Mouse (Mus musculus): ENCODE results near the gene Was. TPM values are rescaled to one million over a fixed set of nuclear protein-coding genes. Genes with fewer than 3 reads are reported as not detected.
A peak's percentile ranks its signal among the peaks of the same experiment; 100 is the strongest.
"Not testable (repeated sequence)": the region's sequence is repeated elsewhere in the genome, so short reads cannot be mapped to it uniquely, and the experiment has no call there.

Gene Was
- polyA plus RNA-seq, 1 experiment from 2014 or later = 0.31 TPM

- H3K27me3 ChIP-seq = no peaks in the 10 kb centered on the region
- H3K9ac ChIP-seq (replicated peaks) = no peak overlapping the region
- ATAC-seq (ENCODE audit: insufficient number of reproducible peaks, insufficient read depth, low FRiP score, low TSS enrichment, low read depth) = no peak
- no peak overlapping the region for H3K4me2 ChIP-seq
- H3K9me3 ChIP-seq = no peaks in the 10 kb centered on the region
- H3K27ac ChIP-seq = 0 out of 2 replicates have a peak overlapping the region, but pooled peaks have one; percentile 41
- no peaks in the 10 kb centered on the region for H3K4me1 ChIP-seq (replicated peaks)
- no peak overlapping the region for H3K4me3 ChIP-seq (replicated peaks)
- no peaks in the 10 kb centered on the region for H3K36me3 ChIP-seq
- 22% methylated on average over 3 of the region's 3 CpGs for whole genome bisulfite sequencing
These were observed 10.7 kb upstream of the Was start for GRCm38 (mm10) chrX:8101017-8101416.

- H3K9me3 ChIP-seq = no peaks in the 10 kb centered on the region
- no peaks in the 10 kb centered on the region for H3K36me3 ChIP-seq
- no peaks in the 10 kb centered on the region for H3K4me1 ChIP-seq (replicated peaks)
- H3K27ac ChIP-seq = no peak overlapping the region
- no peak for ATAC-seq (ENCODE audit: insufficient number of reproducible peaks, insufficient read depth, low FRiP score, low TSS enrichment, low read depth)
- no peak overlapping the region for H3K9ac ChIP-seq (replicated peaks)
- no peak overlapping the region for H3K4me2 ChIP-seq
- H3K27me3 ChIP-seq = no peaks in the 10 kb centered on the region
- WGBS = 68% methylated on average over 4 of the region's 4 CpGs
- H3K4me3 ChIP-seq (replicated peaks) = no peak overlapping the region
These were observed 9.1 kb upstream of the Was start for GRCm38 (mm10) chrX:8099435-8099834.

- no peaks in the 10 kb centered on the region for H3K4me1 ChIP-seq (replicated peaks)
- no peak overlapping the region for H3K9ac ChIP-seq (replicated peaks)
- peak overlapping the region; percentile 44 for H3K4me2 ChIP-seq
- peak; percentile 95 for ATAC-seq (ENCODE audit: insufficient number of reproducible peaks, insufficient read depth, low FRiP score, low TSS enrichment, low read depth)
- H3K36me3 ChIP-seq = no peaks in the 10 kb centered on the region
- 15% methylated on average over 19 of the region's 19 CpGs for WGBS
- H3K27ac ChIP-seq = peak overlapping the region; percentile 35; the same call in 1 of the 2 replicates
- peak overlapping the region; percentile 27 for H3K4me3 ChIP-seq (replicated peaks)
- no peaks in the 10 kb centered on the region for H3K9me3 ChIP-seq
- no peaks in the 10 kb centered on the region for H3K27me3 ChIP-seq
These were observed 6.5 kb upstream of the Was start for GRCm38 (mm10) chrX:8096787-8097242.

- peak; percentile 89 for ATAC-seq (ENCODE audit: insufficient number of reproducible peaks, insufficient read depth, low FRiP score, low TSS enrichment, low read depth)
- peak overlapping the region; percentile 50 for H3K4me2 ChIP-seq
- H3K27me3 ChIP-seq; H3K36me3 ChIP-seq; H3K27ac ChIP-seq; H3K4me1 ChIP-seq (replicated peaks); H3K9me3 ChIP-seq; H3K9ac ChIP-seq (replicated peaks): not testable (repeated sequence)
- peak overlapping the region; percentile 25 for H3K4me3 ChIP-seq (replicated peaks)
- WGBS = 15% methylated on average over 23 of the region's 48 CpGs
These were observed 5.9 kb upstream of the Was start for GRCm38 (mm10) chrX:8096068-8096786.

GRCm38 (mm10) chrX:8095546-8095945 lies 5.2 kb upstream of the Was start:
- H3K36me3 ChIP-seq = no peaks in the 10 kb centered on the region
- no peak overlapping the region for H3K27ac ChIP-seq
- 85% methylated on average over 10 of the region's 10 CpGs for WGBS
- H3K9me3 ChIP-seq = no peaks in the 10 kb centered on the region
- H3K4me2 ChIP-seq = peak overlapping the region; percentile 50
- no peaks in the 10 kb centered on the region for H3K4me1 ChIP-seq (replicated peaks)
- H3K4me3 ChIP-seq (replicated peaks) = no peak overlapping the region
- no peak overlapping the region for H3K9ac ChIP-seq (replicated peaks)
- no peak for ATAC-seq (ENCODE audit: insufficient number of reproducible peaks, insufficient read depth, low FRiP score, low TSS enrichment, low read depth)
- H3K27me3 ChIP-seq = no peaks in the 10 kb centered on the region

- not testable (repeated sequence) for H3K4me1 ChIP-seq (replicated peaks); H3K27ac ChIP-seq; H3K36me3 ChIP-seq; H3K9ac ChIP-seq (replicated peaks); ATAC-seq (ENCODE audit: insufficient number of reproducible peaks, insufficient read depth, low FRiP score, low TSS enrichment, low read depth); H3K4me2 ChIP-seq; H3K9me3 ChIP-seq; H3K4me3 ChIP-seq (replicated peaks); H3K27me3 ChIP-seq
- 95% methylated on average over 5 of the region's 5 CpGs for WGBS
These were observed 653 bp upstream of the Was start for GRCm38 (mm10) chrX:8090954-8091347.

- no peak for ATAC-seq (ENCODE audit: insufficient number of reproducible peaks, insufficient read depth, low FRiP score, low TSS enrichment, low read depth)
- Histone ChIP-seq H3K36me3 (no peaks in the 10 kb centered on the region), H3K27ac (no peak overlapping the region), H3K4me1 (replicated peaks) (no peaks in the 10 kb centered on the region), H3K4me2 (no peak overlapping the region), H3K27me3 (no peaks in the 10 kb centered on the region), H3K9ac (replicated peaks) (no peak overlapping the region), H3K4me3 (replicated peaks) (no peak overlapping the region), H3K9me3 (no peaks in the 10 kb centered on the region)
- 87% methylated on average over 3 of the region's 3 CpGs for WGBS
These were observed 552 bp downstream of the Was start for GRCm38 (mm10) chrX:8089746-8090145.

GRCm38 (mm10) chrX:8085611-8086010 lies 4.7 kb downstream of the Was start:
- H3K27me3 ChIP-seq = no peaks in the 10 kb centered on the region
- H3K4me1 ChIP-seq (replicated peaks) = no peaks in the 10 kb centered on the region
- WGBS = 86% methylated on average over 6 of the region's 8 CpGs
- H3K4me3 ChIP-seq (replicated peaks) = no peak overlapping the region
- H3K36me3 ChIP-seq = no peaks in the 10 kb centered on the region
- no peak for ATAC-seq (ENCODE audit: insufficient number of reproducible peaks, insufficient read depth, low FRiP score, low TSS enrichment, low read depth)
- H3K9ac ChIP-seq (replicated peaks) = no peak overlapping the region
- no peak overlapping the region for H3K4me2 ChIP-seq
- H3K27ac ChIP-seq = no peak overlapping the region
- H3K9me3 ChIP-seq = no peaks in the 10 kb centered on the region

GRCm38 (mm10) chrX:8084771-8085259 lies 5.5 kb downstream of the Was start:
- H3K27ac ChIP-seq = no peak overlapping the region
- no peaks in the 10 kb centered on the region for H3K36me3 ChIP-seq
- WGBS = 75% methylated on average over 6 of the region's 6 CpGs
- no peak overlapping the region for H3K4me3 ChIP-seq (replicated peaks)
- H3K9me3 ChIP-seq = no peaks in the 10 kb centered on the region
- no peaks in the 10 kb centered on the region for H3K27me3 ChIP-seq
- ATAC-seq (ENCODE audit: insufficient number of reproducible peaks, insufficient read depth, low FRiP score, low TSS enrichment, low read depth) = no peak
- no peaks in the 10 kb centered on the region for H3K4me1 ChIP-seq (replicated peaks)
- H3K4me2 ChIP-seq = no peak overlapping the region
- no peak overlapping the region for H3K9ac ChIP-seq (replicated peaks)

GRCm38 (mm10) chrX:8075104-8075503 lies 15.2 kb downstream of the Was start:
- Histone ChIP-seq H3K9me3 (no peaks in the 10 kb centered on the region), H3K4me2 (peak overlapping the region; percentile 53), H3K27ac (peak overlapping the region; percentile 41; the same call in 1 of the 2 replicates), H3K9ac (replicated peaks) (peak overlapping the region; percentile 42; the same call in 1 of the 2 replicates), H3K4me1 (replicated peaks) (0 out of 2 replicates have a peak, but pooled peaks cover 4% of the 10 kb centered on the region), H3K27me3 (no peaks in the 10 kb centered on the region), H3K4me3 (replicated peaks) (peak overlapping the region; percentile 55), H3K36me3 (peaks cover 15% of the 10 kb centered on the region; the same call in 1 of the 2 replicates)
- peak; percentile 60 for ATAC-seq (ENCODE audit: insufficient number of reproducible peaks, insufficient read depth, low FRiP score, low TSS enrichment, low read depth)
- 43% methylated on average over 3 of the region's 3 CpGs for WGBS

GRCm38 (mm10) chrX:8074430-8075014 lies 15.8 kb downstream of the Was start, which contains the start of gene Suv39h1:
Suv39h1 (minus strand) TSS chrX:8074760.
- peaks cover 16% of the 10 kb centered on the region; the same call in 1 of the 2 replicates for H3K36me3 ChIP-seq
- H3K27ac ChIP-seq = peak within 1 kb of the TSS; percentile 92
- peak within 1 kb of the TSS; percentile 55 for H3K4me2 ChIP-seq
- H3K4me3 ChIP-seq (replicated peaks) = peak within 1 kb of the TSS; percentile 55
- H3K27me3 ChIP-seq = no peaks in the 10 kb centered on the region
- 17% methylated on average over 46 of the region's 46 CpGs for WGBS
- H3K9me3 ChIP-seq = no peaks in the 10 kb centered on the region
- peak within 1 kb of the TSS; percentile 68 for H3K9ac ChIP-seq (replicated peaks)
- ATAC-seq (ENCODE audit: insufficient number of reproducible peaks, insufficient read depth, low FRiP score, low TSS enrichment, low read depth) = peak; percentile 97
- 0 out of 2 replicates have a peak, but pooled peaks cover 4% of the 10 kb centered on the region for H3K4me1 ChIP-seq (replicated peaks)

Data from limb, embryonic 12.5 days (tissue).